Mouse (Mus musculus): ENCODE results near the gene Mindy4b-ps.

- no peak for TF ChIP-seq POLR2A (IDR thresholded peaks at IDR 0.05; ENCODE audit: borderline replicate concordance, extremely low read depth, insufficient read depth, insufficient read length, poor library complexity, severe bottlenecking)
- TF ChIP-seq CTCF (IDR thresholded peaks at IDR 0.05; ENCODE audit: borderline replicate concordance, extremely low read depth, insufficient read depth, insufficient read length) = no peak
These were observed 13.5 kb downstream of the Mindy4b-ps start for GRCm38 (mm10) chr3:58808636-58809035.

Data from brain, embryonic 14.5 days (tissue).